ENCODE assay signal across 11 mouse cellular contexts in genomic region chr15:63079825-63080224, GRCm38 (mm10).
DNase-seq lines count a peak whose midpoint lies in the region; ATAC-seq and TF ChIP-seq lines count a peak whose summit lies in the region.
"Had no signal": no experiment of that assay in that cellular context is flagged by ENCODE, and none has a peak within 500 bp of the region (broad histone marks: within the 10 kb centered on the region; RNA-seq: fewer than 3 reads in every experiment).

No protein-coding gene starts in this region.

- H3K27me3 ChIP-seq in kidney, postnatal 0 days (ENCODE audit: insufficient read depth, low read length), result no peaks in the 10 kb centered on the region
- H3K27me3 ChIP-seq in kidney, embryonic 15.5 days, result no peaks in the 10 kb centered on the region
- no peaks in the 10 kb centered on the region for H3K27me3 ChIP-seq in heart, postnatal 0 days (ENCODE audit: control insufficient read depth, insufficient read depth, low read length)
- H3K27me3 ChIP-seq in cerebellum, adult 2 months (ENCODE audit: control insufficient read depth, insufficient read depth, low read length), result no peaks in the 10 kb centered on the region
- H3K27me3 ChIP-seq: lung, embryonic 15.5 days had no signal

- no peak for TF ChIP-seq POLR2A in cerebellum, adult 2 months (IDR thresholded peaks at IDR 0.05; ENCODE audit: borderline replicate concordance, insufficient read depth, low read length)

- ATAC-seq in kidney, postnatal 0 days (replicated peaks; ENCODE audit: low FRiP score, low read depth), result no peak
- ATAC-seq in kidney, embryonic 15.5 days (replicated peaks; ENCODE audit: low FRiP score), result no peak
- no peak for ATAC-seq in heart, postnatal 0 days (ENCODE audit: insufficient read depth, low read depth)
- ATAC-seq in monocyte, adult 5-6 weeks (replicated peaks; ENCODE audit: insufficient number of reproducible peaks, low FRiP score, low TSS enrichment, poor library complexity, severe bottlenecking), result no peak
- ATAC-seq: activated CD4-positive, CD25-positive, alpha-beta regulatory T cell, adult 4 months had no signal

- H3K27ac ChIP-seq in kidney, postnatal 0 days, result no peak overlapping the region
- no peak overlapping the region for H3K27ac ChIP-seq in kidney, embryonic 15.5 days
- H3K27ac ChIP-seq in heart, postnatal 0 days (ENCODE audit: low read depth), result no peak overlapping the region
- H3K27ac ChIP-seq in cerebellum, adult 2 months (ENCODE audit: insufficient read depth, low read length), result no peak overlapping the region
- H3K27ac ChIP-seq: lung, embryonic 15.5 days had no signal

- WGBS in kidney, postnatal 0 days, result 63% methylated on average over 4 of the region's 4 CpGs
- 63% methylated on average over 4 of the region's 4 CpGs for WGBS in kidney, embryonic 15.5 days
- 74% methylated on average over 4 of the region's 4 CpGs for WGBS in heart, postnatal 0 days
- 27% methylated on average over 4 of the region's 4 CpGs for WGBS in cerebellum, adult 2 months

- DNase-seq in kidney, postnatal 0 days (ENCODE audit: low spot score), result peak; percentile 37
- DNase-seq in Muller cell, postnatal 12 days (ENCODE audit: inconsistent ontology term), result peak; percentile 29
- DNase-seq in brain, adult 2 months (ENCODE audit: low read depth, low spot score), result peak; percentile 5
- DNase-seq in heart, postnatal 0 days (ENCODE audit: low spot score), result peak; percentile 43
- DNase-seq in cerebellum, adult 2 months, result no peak
- DNase-seq in layer of hippocampus, postnatal 36 days, result no peak
- DNase-seq: cerebellum, adult 9-11 months had no signal

- TF ChIP-seq CTCF in kidney, postnatal 0 days (IDR thresholded peaks at IDR 0.05; ENCODE audit: low read depth), result no peak
- TF ChIP-seq CTCF in heart, postnatal 0 days (IDR thresholded peaks at IDR 0.05; ENCODE audit: low read depth), result no peak
- no peak for TF ChIP-seq CTCF in cerebellum, adult 2 months (IDR thresholded peaks at IDR 0.05; ENCODE audit: borderline replicate concordance, insufficient read depth, low read depth, low read length)

- no peak for TF ChIP-seq EP300 in heart, postnatal 0 days (IDR thresholded peaks at IDR 0.05; ENCODE audit: low read depth)

- H3K4me1 ChIP-seq in kidney, postnatal 0 days (replicated peaks; ENCODE audit: insufficient read depth, low read length), result no peaks in the 10 kb centered on the region
- no peaks in the 10 kb centered on the region for H3K4me1 ChIP-seq in kidney, embryonic 15.5 days
- H3K4me1 ChIP-seq in heart, postnatal 0 days (ENCODE audit: control insufficient read depth, insufficient read depth), result no peaks in the 10 kb centered on the region
- no peaks in the 10 kb centered on the region for H3K4me1 ChIP-seq in cerebellum, adult 2 months (ENCODE audit: control insufficient read depth, insufficient read depth, low read length)
- H3K4me1 ChIP-seq: lung, embryonic 15.5 days had no signal

- H3K4me3 ChIP-seq in kidney, postnatal 0 days (replicated peaks; ENCODE audit: low read depth, low read length), result no peak overlapping the region
- no peak overlapping the region for H3K4me3 ChIP-seq in kidney, embryonic 15.5 days (replicated peaks)
- no peak overlapping the region for H3K4me3 ChIP-seq in heart, postnatal 0 days (ENCODE audit: low read depth, low read length)
- H3K4me3 ChIP-seq in cerebellum, adult 2 months (replicated peaks; ENCODE audit: insufficient read depth, low read depth, low read length), result no peak overlapping the region
- H3K4me3 ChIP-seq: lung, embryonic 15.5 days had no signal

- H3K4me2 ChIP-seq in kidney, postnatal 0 days (ENCODE audit: low read length), result no peak overlapping the region
- H3K4me2 ChIP-seq in kidney, embryonic 15.5 days, result no peak overlapping the region
- no peak overlapping the region for H3K4me2 ChIP-seq in heart, postnatal 0 days (ENCODE audit: low read depth, low read length)
- H3K4me2 ChIP-seq: lung, embryonic 15.5 days had no signal

- H3K9me3 ChIP-seq in kidney, postnatal 0 days (replicated peaks; ENCODE audit: low read length), result no peaks in the 10 kb centered on the region
- no peaks in the 10 kb centered on the region for H3K9me3 ChIP-seq in kidney, embryonic 15.5 days (replicated peaks)
- H3K9me3 ChIP-seq in heart, postnatal 0 days (replicated peaks; ENCODE audit: control insufficient read depth, low read length), result no peaks in the 10 kb centered on the region
- H3K9me3 ChIP-seq: lung, embryonic 15.5 days had no signal

- H3K9ac ChIP-seq in kidney, postnatal 0 days (ENCODE audit: low read depth, low read length), result no peak overlapping the region
- H3K9ac ChIP-seq in kidney, embryonic 15.5 days, result no peak overlapping the region
- no peak overlapping the region for H3K9ac ChIP-seq in heart, postnatal 0 days (replicated peaks; ENCODE audit: low read depth, low read length)
- H3K9ac ChIP-seq: lung, embryonic 15.5 days had no signal

- H3K36me3 ChIP-seq in kidney, postnatal 0 days (ENCODE audit: insufficient read depth, low read length), result no peaks in the 10 kb centered on the region
- no peaks in the 10 kb centered on the region for H3K36me3 ChIP-seq in kidney, embryonic 15.5 days
- H3K36me3 ChIP-seq in heart, postnatal 0 days (replicated peaks; ENCODE audit: control insufficient read depth, insufficient read depth, low read length), result no peaks in the 10 kb centered on the region
- H3K36me3 ChIP-seq: lung, embryonic 15.5 days had no signal

Comparison
In these comparisons a context has a peak if more than half of its experiments do, and no peak if none do; other contexts are left out.
1. DNase-seq: peak in kidney, postnatal 0 days (single experiment), Muller cell, postnatal 12 days (single experiment), brain, adult 2 months (single experiment) and heart, postnatal 0 days (single experiment); none in cerebellum, adult 2 months (0 of 2) and layer of hippocampus, postnatal 36 days (0 of 2).